Mouse (Mus musculus) myocyte (in vitro differentiated cells): ENCODE results near the gene Lefty1.

Experiments used
- CEBPB ChIP-seq: IDR thresholded peaks from 2 replicates; pipeline ENCODE4 v1.6.1; 2011; ENCODE audit warnings: mild to moderate bottlenecking, moderate library complexity; ENCODE audit not compliant: poor library complexity, insufficient read depth, severe bottlenecking
- MAX ChIP-seq: IDR thresholded peaks from one replicate; pipeline ENCODE4 v1.6.1; 2011; ENCODE audit warnings: low read depth, mild to moderate bottlenecking, control low read depth
- POLR2A ChIP-seq: IDR thresholded peaks from one replicate; pipeline ENCODE4 v1.6.1; 2011; ENCODE audit warnings: low read depth, mild to moderate bottlenecking, control low read depth, moderate library complexity; ENCODE audit not compliant: insufficient read length
- POLR2AphosphoS2 ChIP-seq: IDR thresholded peaks from one replicate; pipeline ENCODE4 v1.6.1; 2011; ENCODE audit warnings: low read depth, control low read depth; ENCODE audit not compliant: insufficient read length
- TCF3 ChIP-seq: IDR thresholded peaks from one replicate; pipeline ENCODE4 v1.6.1; 2011; ENCODE audit warnings: low read depth, control low read depth; ENCODE audit not compliant: insufficient read length
- USF1 ChIP-seq: IDR thresholded peaks from one replicate; pipeline ENCODE4 v1.6.1; 2011; ENCODE audit warnings: low read depth, mild to moderate bottlenecking, control low read depth, moderate library complexity

DNA sequence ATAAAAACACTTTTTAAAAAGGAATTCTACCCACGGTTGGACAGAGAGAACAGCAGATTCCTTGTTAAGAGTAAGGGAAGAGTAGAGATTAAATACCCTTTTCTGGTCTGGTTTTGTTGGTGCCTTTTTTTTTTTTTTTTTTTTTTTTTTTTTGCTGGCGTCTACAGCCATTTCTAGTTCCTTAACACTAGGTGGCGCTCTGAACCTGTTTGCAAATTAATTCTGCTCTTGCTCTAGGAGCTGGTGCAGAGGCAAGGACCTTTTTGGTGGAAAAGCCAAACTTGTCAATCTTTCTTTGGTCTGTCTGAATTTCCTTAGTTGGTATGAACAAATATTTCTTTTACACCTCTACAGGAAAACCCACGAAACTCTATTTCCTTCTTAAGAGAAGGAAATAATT lies 33.7 kb upstream of the Lefty1 start:
- no peak for TF ChIP-seq POLR2A
- TF ChIP-seq POLR2AphosphoS2, result no peak
- TF ChIP-seq USF1, result no peak
- TF ChIP-seq MAX, result no peak
- no peak for TF ChIP-seq CEBPB
- TF ChIP-seq TCF3, result no peak
